Mouse (Mus musculus): ENCODE data around the gene Tpx2.

Gene Tpx2

DNA sequence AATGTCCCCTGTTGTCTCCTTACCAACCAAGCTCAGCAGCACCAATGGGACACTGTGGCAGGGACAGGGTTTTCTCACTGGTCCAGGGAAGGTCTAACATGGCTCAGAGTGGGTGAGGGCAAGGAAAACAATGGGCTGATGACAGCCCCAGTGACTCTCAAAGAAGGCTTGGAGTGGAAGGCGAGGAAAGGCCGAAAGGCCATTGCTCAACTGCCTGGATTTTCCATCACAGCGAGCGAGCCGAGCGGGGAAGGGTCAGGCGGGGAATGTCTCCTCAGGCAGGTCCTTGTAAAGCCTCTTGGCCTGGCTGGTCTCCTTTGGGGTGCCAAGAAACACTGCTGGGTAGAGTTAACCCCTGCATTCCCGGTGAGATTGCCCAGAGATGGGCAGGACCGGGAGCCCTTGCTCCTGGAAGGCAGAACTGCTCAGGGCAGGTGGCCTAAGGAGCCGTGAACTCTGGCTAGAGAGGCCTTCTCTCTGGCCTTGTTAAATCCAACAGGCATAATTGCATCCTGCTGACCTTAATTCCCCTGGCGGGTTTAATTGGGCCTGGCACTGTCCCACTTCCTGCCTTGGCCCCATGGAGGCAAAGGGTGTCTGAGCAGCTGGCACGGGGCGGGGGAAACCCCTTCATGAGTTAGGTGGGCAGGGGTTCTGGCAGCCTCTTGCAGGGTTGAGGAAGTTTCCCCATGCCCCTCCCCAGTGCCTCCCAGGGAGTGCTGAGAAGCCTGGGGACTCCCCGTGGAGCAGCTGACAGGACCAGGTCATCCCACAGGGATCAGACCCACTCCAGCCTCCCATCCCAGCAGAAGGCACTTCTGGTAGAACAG, 59.6 kb downstream of the Tpx2 start:
- DNase-seq (ENCODE audit: low read depth, low spot score) = no peak
- no peaks in the 10 kb centered on the region for H3K36me3 ChIP-seq (ENCODE audit: control insufficient read depth, insufficient read depth, low read length, poor library complexity, severe bottlenecking)
- no peaks in the 10 kb centered on the region for H3K27me3 ChIP-seq (ENCODE audit: control insufficient read depth, insufficient read depth, low read length, poor library complexity, severe bottlenecking)

DNA sequence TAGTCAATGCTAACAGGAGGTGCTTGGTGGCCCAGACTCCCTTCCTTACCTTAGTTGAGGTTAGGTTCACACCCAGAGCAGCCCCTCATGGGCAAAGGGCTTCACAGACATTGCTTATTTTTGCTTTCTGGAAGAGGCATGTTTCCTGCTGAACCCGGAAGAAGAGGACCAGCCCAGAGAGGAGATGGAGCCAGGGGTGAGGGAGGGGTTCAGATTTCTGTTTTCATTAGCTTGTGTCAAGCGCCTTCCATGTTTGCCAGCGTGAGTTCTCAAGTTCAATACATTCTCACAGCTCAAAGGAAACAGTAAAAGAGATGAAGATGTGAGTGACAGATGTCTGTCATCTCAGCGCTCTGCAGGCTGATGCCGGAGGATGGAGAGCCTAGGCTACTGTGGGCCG, 62.1 kb downstream of the Tpx2 start:
- Histone ChIP-seq H3K36me3 (ENCODE audit: control insufficient read depth, insufficient read depth, low read length, poor library complexity, severe bottlenecking) (no peaks in the 10 kb centered on the region; the same call in 1 of the 2 replicates), H3K27me3 (ENCODE audit: control insufficient read depth, insufficient read depth, low read length, poor library complexity, severe bottlenecking) (no peaks in the 10 kb centered on the region; the same call in 1 of the 2 replicates)
- no peak for DNase-seq (ENCODE audit: low read depth, low spot score)

DNA sequence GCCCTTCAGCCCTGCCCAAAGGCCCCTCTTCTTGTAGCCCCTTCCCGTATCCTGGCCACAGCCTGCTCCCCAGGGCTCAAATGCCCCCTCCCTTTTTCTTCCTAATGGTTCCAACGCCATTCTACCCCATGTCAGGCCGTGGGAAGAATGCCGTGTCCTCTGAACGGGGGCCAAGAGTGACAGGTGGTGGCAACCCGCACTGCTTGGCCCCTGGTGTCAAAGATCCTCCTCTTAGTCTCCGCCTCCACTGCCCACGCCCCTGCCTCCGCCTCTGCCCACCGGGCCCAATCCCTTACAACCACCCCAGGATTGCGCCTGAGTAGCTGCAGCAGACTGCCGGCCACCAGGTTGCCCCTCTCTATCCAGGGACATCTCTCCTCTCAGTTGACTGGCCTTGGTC, 63.3 kb downstream of the Tpx2 start, which contains the start of gene Mylk2:
Gene Mylk2 (plus strand): TSS at position 322 of the 400 bp plus-strand sequence.
- DNase-seq (ENCODE audit: low read depth, low spot score) = no peak
- Histone ChIP-seq H3K36me3 (ENCODE audit: control insufficient read depth, insufficient read depth, low read length, poor library complexity, severe bottlenecking) (no peaks in the 10 kb centered on the region; the same call in 1 of the 2 replicates), H3K27me3 (ENCODE audit: control insufficient read depth, insufficient read depth, low read length, poor library complexity, severe bottlenecking) (no peaks in the 10 kb centered on the region; the same call in 1 of the 2 replicates)

DNA sequence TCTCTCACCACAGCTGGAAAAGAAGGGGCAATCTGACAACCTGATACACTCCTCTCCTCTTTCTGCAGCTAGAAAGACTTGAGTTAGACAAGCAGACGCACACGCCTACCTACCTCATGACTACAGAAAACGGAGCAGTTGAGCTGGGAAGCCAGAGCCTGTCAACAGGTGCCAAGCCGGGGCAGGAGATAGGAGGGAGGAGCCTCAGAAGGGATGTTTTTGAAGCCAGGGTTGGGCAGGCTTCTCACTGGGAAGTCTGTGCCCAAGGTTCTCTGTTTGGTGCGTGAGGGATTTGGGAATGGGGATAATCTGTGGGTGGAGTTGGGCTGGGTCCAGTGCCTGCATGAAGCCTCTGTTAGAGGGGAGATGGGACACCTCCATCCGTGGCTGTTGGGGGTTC, 63.7 kb downstream of the Tpx2 start:
- no peaks in the 10 kb centered on the region; the same call in 1 of the 2 replicates for H3K27me3 ChIP-seq (ENCODE audit: control insufficient read depth, insufficient read depth, low read length, poor library complexity, severe bottlenecking)
- no peaks in the 10 kb centered on the region; the same call in 1 of the 2 replicates for H3K36me3 ChIP-seq (ENCODE audit: control insufficient read depth, insufficient read depth, low read length, poor library complexity, severe bottlenecking)
- no peak for DNase-seq (ENCODE audit: low read depth, low spot score)

DNA sequence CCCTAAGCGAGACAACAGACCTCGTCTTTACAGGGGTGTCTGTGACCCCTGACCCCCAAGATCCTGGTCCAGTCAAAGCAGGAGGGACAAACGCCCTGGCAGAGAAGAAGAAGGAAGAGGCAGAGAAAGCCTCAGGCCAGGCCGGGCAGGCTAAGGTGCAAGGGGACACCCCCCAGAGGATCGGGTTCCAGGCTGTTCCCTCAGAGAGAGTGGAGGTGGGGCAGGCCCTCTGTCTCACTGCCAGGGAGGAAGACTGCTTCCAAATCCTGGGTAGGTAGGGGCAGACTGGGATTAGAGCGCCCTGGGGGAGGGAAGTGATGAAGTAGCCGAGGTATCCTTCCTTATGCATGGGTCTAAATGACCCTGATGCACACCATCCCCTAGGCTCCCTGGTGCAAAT, 65.7 kb downstream of the Tpx2 start:
- no peak for DNase-seq (ENCODE audit: low read depth, low spot score)
- Histone ChIP-seq H3K36me3 (ENCODE audit: control insufficient read depth, insufficient read depth, low read length, poor library complexity, severe bottlenecking) (no peaks in the 10 kb centered on the region; the same call in 1 of the 2 replicates), H3K27me3 (ENCODE audit: control insufficient read depth, insufficient read depth, low read length, poor library complexity, severe bottlenecking) (no peaks in the 10 kb centered on the region; the same call in 1 of the 2 replicates)

DNA sequence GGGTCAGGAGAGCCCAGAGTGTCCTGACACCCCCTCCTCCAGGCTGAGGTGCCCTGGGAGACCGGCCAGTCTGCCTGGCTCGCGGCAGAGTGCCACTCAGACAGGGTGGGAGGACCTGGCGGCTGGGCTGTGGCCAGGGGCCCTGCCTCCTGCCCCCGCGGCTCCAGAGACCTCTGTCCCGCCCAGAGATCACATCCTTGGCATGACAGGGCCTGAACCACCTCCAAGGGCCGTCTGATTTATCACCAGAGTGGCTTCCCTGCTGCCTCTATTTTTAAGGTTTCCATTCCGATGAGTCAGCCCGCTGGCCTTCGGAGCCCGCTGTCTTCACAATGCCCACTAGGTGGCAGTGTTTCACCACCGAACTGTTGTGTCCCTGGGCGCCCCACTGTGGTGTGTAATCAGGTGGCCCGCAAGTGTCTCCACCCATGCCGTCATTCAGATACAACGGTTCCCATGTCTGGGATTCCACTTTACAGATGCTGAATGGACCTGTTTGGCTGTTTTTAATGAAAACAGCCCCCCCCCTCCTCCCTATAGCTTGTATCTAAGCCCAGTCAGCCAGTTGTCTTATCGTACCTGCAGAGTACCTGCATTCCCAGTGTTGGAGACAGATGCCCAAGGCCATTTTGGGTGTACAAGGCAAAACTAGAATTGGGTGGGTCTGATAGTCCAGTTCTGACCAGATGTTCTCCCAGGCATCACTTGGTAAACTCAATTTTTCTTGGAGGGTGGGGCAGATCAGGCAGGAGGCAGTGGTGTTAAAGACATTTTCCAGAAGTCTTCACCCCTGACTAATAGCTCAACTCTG, 66.8 kb downstream of the Tpx2 start:
- no peaks in the 10 kb centered on the region; the same call in 1 of the 2 replicates for H3K27me3 ChIP-seq (ENCODE audit: control insufficient read depth, insufficient read depth, low read length, poor library complexity, severe bottlenecking)
- DNase-seq (ENCODE audit: low read depth, low spot score) = peak; percentile 83

DNA sequence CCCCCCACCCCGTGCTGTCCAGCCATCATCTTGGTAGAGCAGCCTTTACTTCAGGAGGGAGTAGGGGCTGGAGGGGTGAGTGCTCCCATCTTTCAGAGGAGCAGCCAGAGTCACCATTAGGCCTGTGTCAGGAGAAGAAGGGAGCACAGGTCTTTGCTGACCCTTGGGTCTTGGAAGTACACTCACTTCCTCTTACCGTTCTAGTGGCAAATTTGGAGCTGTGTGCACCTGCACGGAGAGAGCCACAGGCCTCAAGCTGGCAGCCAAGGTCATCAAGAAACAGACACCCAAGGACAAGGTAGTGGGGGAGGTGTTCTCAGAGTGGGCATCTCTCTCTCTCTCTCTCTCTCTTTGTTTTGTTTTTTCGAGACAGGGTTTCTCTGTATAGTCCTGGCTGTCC, 67.7 kb downstream of the Tpx2 start:
- H3K27me3 ChIP-seq (ENCODE audit: control insufficient read depth, insufficient read depth, low read length, poor library complexity, severe bottlenecking) = no peaks in the 10 kb centered on the region; the same call in 1 of the 2 replicates
- no peak for DNase-seq (ENCODE audit: low read depth, low spot score)
- H3K36me3 ChIP-seq (ENCODE audit: control insufficient read depth, insufficient read depth, low read length, poor library complexity, severe bottlenecking) = no peaks in the 10 kb centered on the region; the same call in 1 of the 2 replicates

More for the DNA sequence above, 66.8 kb downstream of the Tpx2 start:
- H3K36me3 ChIP-seq (ENCODE audit: control insufficient read depth, insufficient read depth, low read length, poor library complexity, severe bottlenecking) = no peaks in the 10 kb centered on the region; the same call in 1 of the 2 replicates

DNA sequence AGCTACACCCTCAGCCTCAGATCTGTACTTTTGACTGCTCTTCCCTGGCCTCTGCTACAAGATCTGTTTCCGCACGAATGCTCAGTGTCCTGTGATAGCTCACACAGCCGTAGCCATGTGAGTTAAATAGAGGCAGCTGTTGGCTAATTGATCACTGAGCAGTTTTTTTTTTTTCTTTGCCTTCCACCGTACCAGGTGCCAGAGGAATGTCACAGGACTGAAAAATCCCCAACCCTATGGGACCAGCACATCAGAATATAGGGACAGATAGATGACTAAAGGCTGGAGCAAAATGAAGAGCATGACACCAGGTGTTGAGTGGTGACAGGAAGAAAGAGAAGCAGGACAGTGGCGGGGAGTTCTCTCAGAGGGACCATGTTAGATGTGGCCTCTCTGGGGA, 68.3 kb downstream of the Tpx2 start:
- no peaks in the 10 kb centered on the region; the same call in 1 of the 2 replicates for H3K27me3 ChIP-seq (ENCODE audit: control insufficient read depth, insufficient read depth, low read length, poor library complexity, severe bottlenecking)
- DNase-seq (ENCODE audit: low read depth, low spot score) = no peak
- no peaks in the 10 kb centered on the region; the same call in 1 of the 2 replicates for H3K36me3 ChIP-seq (ENCODE audit: control insufficient read depth, insufficient read depth, low read length, poor library complexity, severe bottlenecking)

DNA sequence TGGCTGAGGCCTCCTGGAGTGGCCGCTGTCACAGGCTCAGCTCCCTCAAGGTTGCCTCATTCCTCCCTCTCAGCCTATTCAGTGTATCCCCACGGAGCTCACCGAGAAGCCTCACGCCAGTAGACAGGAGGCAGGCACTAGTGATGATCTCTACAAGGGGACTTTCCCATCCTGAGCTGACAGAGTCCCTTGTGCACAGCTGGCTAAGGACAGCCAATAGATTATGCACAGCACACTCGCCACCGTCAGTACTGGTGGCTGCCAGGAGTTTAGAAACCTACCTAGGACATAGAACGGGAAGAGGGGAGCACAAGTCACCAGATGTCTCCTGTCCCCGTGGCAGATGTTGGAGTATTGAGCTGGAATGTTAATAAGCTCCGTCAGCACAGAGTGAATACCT, 69.9 kb downstream of the Tpx2 start:
- no peaks in the 10 kb centered on the region; the same call in 1 of the 2 replicates for H3K36me3 ChIP-seq (ENCODE audit: control insufficient read depth, insufficient read depth, low read length, poor library complexity, severe bottlenecking)
- DNase-seq (ENCODE audit: low read depth, low spot score) = no peak

DNA sequence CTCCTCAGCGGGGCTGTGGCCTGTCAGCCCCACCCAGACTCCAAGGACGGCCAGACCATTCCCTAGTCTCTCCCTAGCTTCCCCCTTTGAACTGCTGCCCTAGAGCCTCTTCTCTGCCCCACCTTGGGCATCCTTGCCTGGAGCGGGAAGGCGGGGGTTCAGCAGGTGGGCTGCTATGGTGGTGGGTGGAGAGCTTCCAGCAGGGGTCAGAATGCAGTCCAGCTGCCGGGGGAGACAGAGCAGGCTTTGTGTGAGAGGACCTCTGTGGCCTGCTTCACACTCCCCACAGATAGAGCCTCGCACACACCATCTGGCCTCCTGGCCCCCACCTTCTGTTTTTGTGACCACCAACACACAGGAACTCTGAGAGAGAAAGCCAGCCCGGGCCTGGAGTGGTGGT, 74.6 kb downstream of the Tpx2 start:
- Histone ChIP-seq H3K36me3 (ENCODE audit: control insufficient read depth, insufficient read depth, low read length, poor library complexity, severe bottlenecking) (no peaks in the 10 kb centered on the region), H3K27me3 (ENCODE audit: control insufficient read depth, insufficient read depth, low read length, poor library complexity, severe bottlenecking) (no peaks in the 10 kb centered on the region)
- DNase-seq (ENCODE audit: low read depth, low spot score) = no peak

More for the DNA sequence above, 69.9 kb downstream of the Tpx2 start:
- no peaks in the 10 kb centered on the region; the same call in 1 of the 2 replicates for H3K27me3 ChIP-seq (ENCODE audit: control insufficient read depth, insufficient read depth, low read length, poor library complexity, severe bottlenecking)

DNA sequence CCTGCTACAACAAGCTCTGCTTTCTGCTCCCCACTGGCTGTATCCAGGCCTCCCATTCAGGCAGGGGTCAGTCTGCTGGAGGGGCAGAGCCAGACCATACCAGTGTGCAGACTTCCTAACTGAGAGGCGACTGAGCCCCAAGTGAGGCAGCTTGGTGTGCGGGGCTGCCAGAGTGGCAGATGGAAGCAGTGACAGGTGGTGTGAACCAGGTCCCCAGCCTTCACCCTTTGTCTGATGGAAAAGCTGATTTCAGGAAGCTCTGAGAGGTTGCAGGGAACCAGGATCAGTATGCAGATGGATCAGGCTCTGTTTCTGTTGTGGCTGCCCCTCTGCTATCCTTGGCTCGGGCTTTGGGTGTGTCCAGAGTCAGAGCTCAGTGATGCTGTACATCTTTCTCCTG, 75.9 kb downstream of the Tpx2 start:
- Histone ChIP-seq H3K27me3 (ENCODE audit: control insufficient read depth, insufficient read depth, low read length, poor library complexity, severe bottlenecking) (no peaks in the 10 kb centered on the region), H3K36me3 (ENCODE audit: control insufficient read depth, insufficient read depth, low read length, poor library complexity, severe bottlenecking) (no peaks in the 10 kb centered on the region)
- no peak for DNase-seq (ENCODE audit: low read depth, low spot score)

DNA sequence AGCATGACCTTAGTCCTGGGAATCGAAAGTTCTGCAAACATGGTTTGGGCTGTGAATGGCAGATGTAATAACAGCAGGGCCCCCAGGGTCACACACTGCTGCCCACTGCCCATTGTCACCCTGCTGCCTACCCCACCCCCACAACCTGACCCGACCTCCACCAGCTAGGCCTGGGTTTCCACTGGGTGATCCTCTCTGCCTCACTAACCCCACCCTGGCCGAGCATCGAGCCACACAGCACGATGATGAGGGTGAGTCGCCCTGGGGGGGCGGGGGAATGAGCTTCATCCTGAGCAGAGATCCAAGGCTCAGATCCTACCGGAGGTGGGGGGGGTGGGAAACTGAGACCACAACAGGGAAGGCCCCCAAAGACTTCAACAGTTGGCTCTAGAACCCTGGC, 76.4 kb downstream of the Tpx2 start:
- no peaks in the 10 kb centered on the region for H3K36me3 ChIP-seq (ENCODE audit: control insufficient read depth, insufficient read depth, low read length, poor library complexity, severe bottlenecking)
- H3K27me3 ChIP-seq (ENCODE audit: control insufficient read depth, insufficient read depth, low read length, poor library complexity, severe bottlenecking) = no peaks in the 10 kb centered on the region
- DNase-seq (ENCODE audit: low read depth, low spot score) = no peak

DNA sequence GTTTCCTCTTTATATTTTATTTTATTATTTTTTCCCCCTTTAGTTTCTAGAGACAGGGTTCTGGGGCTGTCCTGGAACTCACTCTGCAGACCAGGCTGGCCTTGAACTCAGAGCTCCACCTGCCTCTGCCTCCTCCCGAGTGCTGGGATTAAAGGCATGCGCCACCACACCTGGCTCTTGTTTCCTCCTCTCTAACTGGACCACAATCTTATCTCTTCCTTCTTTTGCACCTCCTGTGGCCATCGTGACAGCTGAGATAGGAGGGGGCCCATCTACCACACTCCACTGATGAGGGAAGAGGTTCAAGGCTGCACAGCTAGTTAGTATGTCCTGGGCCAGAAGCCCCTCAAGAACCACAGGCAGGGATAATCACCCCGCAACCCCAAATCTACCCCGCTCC, 76.8 kb downstream of the Tpx2 start:
- H3K36me3 ChIP-seq (ENCODE audit: control insufficient read depth, insufficient read depth, low read length, poor library complexity, severe bottlenecking) = no peaks in the 10 kb centered on the region
- DNase-seq (ENCODE audit: low read depth, low spot score) = no peak
- H3K27me3 ChIP-seq (ENCODE audit: control insufficient read depth, insufficient read depth, low read length, poor library complexity, severe bottlenecking) = no peaks in the 10 kb centered on the region

DNA sequence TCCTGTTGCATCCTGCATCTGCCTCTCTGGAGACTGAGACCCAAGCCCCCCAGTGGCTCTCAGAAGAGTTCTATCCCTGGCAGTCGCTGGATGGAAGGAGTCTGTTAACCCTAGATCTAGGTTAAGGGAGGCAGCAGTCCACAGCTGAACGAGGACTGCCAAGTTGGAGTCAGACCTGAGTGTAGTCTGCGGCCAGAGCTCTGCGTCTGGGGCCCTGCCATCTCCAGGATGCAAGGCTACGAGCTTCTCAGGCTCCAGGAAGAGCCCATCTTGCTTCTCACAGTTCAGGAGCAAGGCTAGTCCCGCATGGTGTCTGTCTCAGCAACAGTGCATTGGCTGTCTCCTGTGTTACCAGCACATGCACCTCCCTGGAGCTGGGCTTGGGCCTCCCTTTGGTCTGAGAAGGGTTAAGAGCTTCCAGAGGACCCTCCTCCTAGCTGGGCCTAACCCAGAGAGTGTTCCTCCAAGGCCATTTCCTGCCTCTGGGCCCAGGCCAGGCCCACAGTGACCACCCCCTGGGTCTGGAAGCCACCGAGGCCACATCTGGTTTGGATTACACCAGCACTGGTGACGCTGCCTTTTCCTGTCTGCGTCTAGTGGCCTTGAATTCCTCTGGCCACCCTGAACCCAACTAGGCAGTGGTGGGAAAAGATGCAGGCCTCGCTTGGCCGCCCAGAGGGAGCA, 77.6 kb downstream of the Tpx2 start:
- Histone ChIP-seq H3K27me3 (ENCODE audit: control insufficient read depth, insufficient read depth, low read length, poor library complexity, severe bottlenecking) (no peaks in the 10 kb centered on the region), H3K36me3 (ENCODE audit: control insufficient read depth, insufficient read depth, low read length, poor library complexity, severe bottlenecking) (no peaks in the 10 kb centered on the region)
- DNase-seq (ENCODE audit: low read depth, low spot score) = no peak

Measured in splenic B cell, adult 2 months (primary cell).